Mouse (Mus musculus): ENCODE data around the gene Ifi35. TPM values are rescaled to one million over a fixed set of nuclear protein-coding genes. Genes with fewer than 3 reads are reported as not detected.

The Ifi35 gene
- polyA plus RNA-seq, 1 experiment from 2014 or later = 23.0 TPM

GRCm38 (mm10) chr11:101477194-101477551 lies 29.0 kb downstream of the Ifi35 start:
- ATAC-seq (ENCODE audit: insufficient number of reproducible peaks, insufficient read depth, low FRiP score, low read depth) = no peak
- Histone ChIP-seq H3K9ac (replicated peaks; ENCODE audit: low read depth, low read length) (no peak overlapping the region), H3K36me3 (ENCODE audit: control insufficient read depth, insufficient read depth, low read length) (no peaks in the 10 kb centered on the region), H3K27ac (ENCODE audit: low read length) (no peak overlapping the region), H3K27me3 (ENCODE audit: control insufficient read depth, insufficient read depth, low read length) (no peaks in the 10 kb centered on the region), H3K9me3 (ENCODE audit: control insufficient read depth, low read depth, low read length) (no peaks in the 10 kb centered on the region), H3K4me3 (ENCODE audit: low read depth, low read length) (no peak overlapping the region), H3K4me2 (replicated peaks; ENCODE audit: low read depth, low read length) (no peak overlapping the region), H3K4me1 (ENCODE audit: control insufficient read depth, insufficient read depth, low read length) (no peaks in the 10 kb centered on the region)
- 44% methylated on average over 4 of the region's 4 CpGs for WGBS

GRCm38 (mm10) chr11:101477552-101478211 lies 29.5 kb downstream of the Ifi35 start:
- Histone ChIP-seq H3K4me2 (replicated peaks; ENCODE audit: low read depth, low read length) (no peak overlapping the region), H3K4me3 (ENCODE audit: low read depth, low read length) (no peak overlapping the region), H3K9me3 (ENCODE audit: control insufficient read depth, low read depth, low read length) (no peaks in the 10 kb centered on the region), H3K36me3 (ENCODE audit: control insufficient read depth, insufficient read depth, low read length) (no peaks in the 10 kb centered on the region), H3K4me1 (ENCODE audit: control insufficient read depth, insufficient read depth, low read length) (no peaks in the 10 kb centered on the region), H3K27me3 (ENCODE audit: control insufficient read depth, insufficient read depth, low read length) (no peaks in the 10 kb centered on the region), H3K27ac (ENCODE audit: low read length) (no peak overlapping the region), H3K9ac (replicated peaks; ENCODE audit: low read depth, low read length) (no peak overlapping the region)
- 56% methylated on average over 10 of the region's 10 CpGs for whole genome bisulfite sequencing
- no peak for ATAC-seq (ENCODE audit: insufficient number of reproducible peaks, insufficient read depth, low FRiP score, low read depth)

- H3K9me3 ChIP-seq (ENCODE audit: control insufficient read depth, low read depth, low read length) = no peaks in the 10 kb centered on the region
- no peaks in the 10 kb centered on the region for H3K27me3 ChIP-seq (ENCODE audit: control insufficient read depth, insufficient read depth, low read length)
- no peak overlapping the region for H3K4me3 ChIP-seq (ENCODE audit: low read depth, low read length)
- ATAC-seq (ENCODE audit: insufficient number of reproducible peaks, insufficient read depth, low FRiP score, low read depth) = no peak
- H3K36me3 ChIP-seq (ENCODE audit: control insufficient read depth, insufficient read depth, low read length) = no peaks in the 10 kb centered on the region
- no peaks in the 10 kb centered on the region for H3K4me1 ChIP-seq (ENCODE audit: control insufficient read depth, insufficient read depth, low read length)
- H3K4me2 ChIP-seq (replicated peaks; ENCODE audit: low read depth, low read length) = peak overlapping the region; percentile 25; the same call in 1 of the 2 replicates
- H3K9ac ChIP-seq (replicated peaks; ENCODE audit: low read depth, low read length) = no peak overlapping the region
- no peak overlapping the region; the same call in 1 of the 2 replicates for H3K27ac ChIP-seq (ENCODE audit: low read length)
- WGBS = 9% methylated on average over 18 of the region's 18 CpGs
Observed at GRCm38 (mm10) chr11:101479171-101479635, 31.0 kb downstream of the Ifi35 start.

- ATAC-seq (ENCODE audit: insufficient number of reproducible peaks, insufficient read depth, low FRiP score, low read depth) = no peak
- no peak overlapping the region for H3K27ac ChIP-seq (ENCODE audit: low read length)
- H3K4me2 ChIP-seq (replicated peaks; ENCODE audit: low read depth, low read length) = no peak overlapping the region
- H3K4me1 ChIP-seq (ENCODE audit: control insufficient read depth, insufficient read depth, low read length) = no peaks in the 10 kb centered on the region
- WGBS = 20% methylated on average over 6 of the region's 6 CpGs
- no peaks in the 10 kb centered on the region for H3K36me3 ChIP-seq (ENCODE audit: control insufficient read depth, insufficient read depth, low read length)
- no peak overlapping the region for H3K9ac ChIP-seq (replicated peaks; ENCODE audit: low read depth, low read length)
- no peak overlapping the region for H3K4me3 ChIP-seq (ENCODE audit: low read depth, low read length)
- no peaks in the 10 kb centered on the region for H3K9me3 ChIP-seq (ENCODE audit: control insufficient read depth, low read depth, low read length)
- H3K27me3 ChIP-seq (ENCODE audit: control insufficient read depth, insufficient read depth, low read length) = no peaks in the 10 kb centered on the region
Observed at GRCm38 (mm10) chr11:101480912-101481311, 32.7 kb downstream of the Ifi35 start.

GRCm38 (mm10) chr11:101483804-101484203 lies 35.6 kb downstream of the Ifi35 start:
- Histone ChIP-seq H3K27ac (ENCODE audit: low read length) (no peak overlapping the region), H3K4me2 (replicated peaks; ENCODE audit: low read depth, low read length) (no peak overlapping the region), H3K9ac (replicated peaks; ENCODE audit: low read depth, low read length) (no peak overlapping the region), H3K9me3 (ENCODE audit: control insufficient read depth, low read depth, low read length) (no peaks in the 10 kb centered on the region), H3K4me1 (ENCODE audit: control insufficient read depth, insufficient read depth, low read length) (no peaks in the 10 kb centered on the region), H3K27me3 (ENCODE audit: control insufficient read depth, insufficient read depth, low read length) (no peaks in the 10 kb centered on the region), H3K4me3 (ENCODE audit: low read depth, low read length) (no peak overlapping the region), H3K36me3 (ENCODE audit: control insufficient read depth, insufficient read depth, low read length) (peaks cover 8% of the 10 kb centered on the region; the same call in 1 of the 2 replicates)
- 39% methylated on average over 3 of the region's 3 CpGs for WGBS
- ATAC-seq (ENCODE audit: insufficient number of reproducible peaks, insufficient read depth, low FRiP score, low read depth) = no peak

- no peak overlapping the region for H3K4me2 ChIP-seq (replicated peaks; ENCODE audit: low read depth, low read length)
- peak overlapping the region; percentile 30; the same call in 1 of the 2 replicates for H3K27ac ChIP-seq (ENCODE audit: low read length)
- H3K4me1 ChIP-seq (ENCODE audit: control insufficient read depth, insufficient read depth, low read length) = no peaks in the 10 kb centered on the region
- H3K9me3 ChIP-seq (ENCODE audit: control insufficient read depth, low read depth, low read length) = no peaks in the 10 kb centered on the region
- no peak for ATAC-seq (ENCODE audit: insufficient number of reproducible peaks, insufficient read depth, low FRiP score, low read depth)
- WGBS = 66% methylated on average over 6 of the region's 6 CpGs
- H3K4me3 ChIP-seq (ENCODE audit: low read depth, low read length) = no peak overlapping the region
- no peak overlapping the region for H3K9ac ChIP-seq (replicated peaks; ENCODE audit: low read depth, low read length)
- H3K36me3 ChIP-seq (ENCODE audit: control insufficient read depth, insufficient read depth, low read length) = peaks cover 8% of the 10 kb centered on the region; the same call in 1 of the 2 replicates
- H3K27me3 ChIP-seq (ENCODE audit: control insufficient read depth, insufficient read depth, low read length) = no peaks in the 10 kb centered on the region
Observed at GRCm38 (mm10) chr11:101484245-101484644, 36.0 kb downstream of the Ifi35 start.

GRCm38 (mm10) chr11:101484814-101485213 lies 36.6 kb downstream of the Ifi35 start:
- Histone ChIP-seq H3K4me1 (ENCODE audit: control insufficient read depth, insufficient read depth, low read length) (no peaks in the 10 kb centered on the region), H3K36me3 (ENCODE audit: control insufficient read depth, insufficient read depth, low read length) (peaks cover 11% of the 10 kb centered on the region), H3K9ac (replicated peaks; ENCODE audit: low read depth, low read length) (no peak overlapping the region), H3K27me3 (ENCODE audit: control insufficient read depth, insufficient read depth, low read length) (no peaks in the 10 kb centered on the region), H3K27ac (ENCODE audit: low read length) (no peak overlapping the region), H3K4me3 (ENCODE audit: low read depth, low read length) (no peak overlapping the region), H3K4me2 (replicated peaks; ENCODE audit: low read depth, low read length) (no peak overlapping the region), H3K9me3 (ENCODE audit: control insufficient read depth, low read depth, low read length) (no peaks in the 10 kb centered on the region)
- no peak for ATAC-seq (ENCODE audit: insufficient number of reproducible peaks, insufficient read depth, low FRiP score, low read depth)
- WGBS = 78% methylated on average over 7 of the region's 7 CpGs

- WGBS = 37% methylated on average over 6 of the region's 6 CpGs
Observed at GRCm38 (mm10) chr11:101485509-101486028, 37.4 kb downstream of the Ifi35 start.

More at GRCm38 (mm10) chr11:101485509-101486028, 37.4 kb downstream of the Ifi35 start:
- no peaks in the 10 kb centered on the region for H3K4me1 ChIP-seq (ENCODE audit: control insufficient read depth, insufficient read depth, low read length)
- no peaks in the 10 kb centered on the region for H3K9me3 ChIP-seq (ENCODE audit: control insufficient read depth, low read depth, low read length)
- no peak overlapping the region for H3K9ac ChIP-seq (replicated peaks; ENCODE audit: low read depth, low read length)
- H3K4me2 ChIP-seq (replicated peaks; ENCODE audit: low read depth, low read length) = no peak overlapping the region
- H3K4me3 ChIP-seq (ENCODE audit: low read depth, low read length) = no peak overlapping the region
- H3K27ac ChIP-seq (ENCODE audit: low read length) = no peak overlapping the region
- H3K27me3 ChIP-seq (ENCODE audit: control insufficient read depth, insufficient read depth, low read length) = no peaks in the 10 kb centered on the region
- H3K36me3 ChIP-seq (ENCODE audit: control insufficient read depth, insufficient read depth, low read length) = peaks cover 12% of the 10 kb centered on the region
- no peak for ATAC-seq (ENCODE audit: insufficient number of reproducible peaks, insufficient read depth, low FRiP score, low read depth)
